In the genomic region with DNA sequence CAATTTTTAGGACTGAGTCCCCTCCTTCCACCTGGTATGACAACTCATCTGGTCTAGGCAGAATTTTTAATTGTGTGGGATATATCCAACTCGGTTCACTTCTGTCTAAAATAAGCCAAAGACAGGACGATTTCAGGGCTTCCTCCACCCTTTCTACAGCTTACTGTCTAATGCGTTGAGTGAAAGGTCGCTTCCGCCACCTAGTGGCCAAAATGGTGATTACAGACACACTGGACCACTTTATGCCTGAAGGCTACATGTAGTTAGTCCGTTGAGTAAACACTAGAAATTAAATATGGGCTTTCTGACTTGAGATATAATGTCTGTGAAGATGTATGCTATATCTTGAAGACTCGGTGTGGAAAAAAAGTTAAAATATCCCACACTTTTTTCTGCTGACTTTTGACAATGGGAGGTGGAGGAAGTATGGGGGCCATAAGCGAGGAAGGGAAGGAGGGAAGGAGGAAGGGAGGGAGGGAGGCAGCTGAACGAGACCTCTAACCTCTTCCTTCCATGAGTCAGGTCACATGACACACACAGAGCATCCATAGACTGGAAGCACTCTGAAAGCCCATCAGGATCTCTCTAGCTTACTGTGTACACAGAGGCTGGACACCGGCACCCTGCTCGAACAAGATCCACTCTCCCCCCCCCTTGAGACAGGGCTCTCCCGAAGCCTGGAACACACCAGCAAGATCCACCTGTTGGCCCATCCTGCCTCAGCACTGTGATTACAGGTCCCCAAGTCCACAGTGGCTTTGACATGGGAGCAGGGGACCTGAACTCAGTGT, we compare ENCODE assay signal across 9 mouse cellular contexts. TPM values are rescaled to one million over a fixed set of nuclear protein-coding genes. Genes with fewer than 3 reads are reported as not detected.
DNase-seq lines count a peak whose midpoint lies in the region; ATAC-seq and TF ChIP-seq lines count a peak whose summit lies in the region.
"Had no signal": no experiment of that assay in that cellular context is flagged by ENCODE, and none has a peak within 500 bp of the region (broad histone marks: within the 10 kb centered on the region; RNA-seq: fewer than 3 reads in every experiment).

No protein-coding gene starts in this region.

- H3K27ac ChIP-seq in bone marrow, adult 2 months (ENCODE audit: control insufficient read depth, insufficient read depth, low read depth, low read length, poor library complexity): no peak overlapping the region
- H3K27ac ChIP-seq in heart, postnatal 0 days (ENCODE audit: low read depth): no peak overlapping the region
- H3K27ac ChIP-seq in liver, embryonic 15.5 days (replicated peaks): no peak overlapping the region
- no peak overlapping the region for H3K27ac ChIP-seq in neural tube, embryonic 13.5 days (replicated peaks)
- H3K27ac ChIP-seq: embryonic facial prominence, embryonic 12.5 days had no signal

- no peaks in the 10 kb centered on the region for H3K27me3 ChIP-seq in C2C12 (ENCODE audit: control insufficient read depth, insufficient read depth, insufficient read length)
- H3K27me3 ChIP-seq in heart, postnatal 0 days (ENCODE audit: control insufficient read depth, insufficient read depth, low read length): no peaks in the 10 kb centered on the region
- no peaks in the 10 kb centered on the region for H3K27me3 ChIP-seq in liver, embryonic 15.5 days
- no peaks in the 10 kb centered on the region for H3K27me3 ChIP-seq in neural tube, embryonic 13.5 days
- H3K27me3 ChIP-seq: embryonic facial prominence, embryonic 12.5 days had no signal

- H3K79me2 ChIP-seq in C2C12 (ENCODE audit: control insufficient read depth, insufficient read depth): no peaks in the 10 kb centered on the region

- peak; percentile 62 for DNase-seq in heart, postnatal 0 days (ENCODE audit: low spot score)
- DNase-seq in kidney, postnatal 36 days: peak; percentile 80 to 93
- peak; percentile 94 for DNase-seq in testis, postnatal 10 days (ENCODE audit: low spot score)

- TF ChIP-seq CTCF in C2C12 (IDR thresholded peaks at IDR 0.05; ENCODE audit: control insufficient read depth, insufficient read depth, insufficient read length): peak; percentile 61
- peak; percentile 68 for TF ChIP-seq CTCF in bone marrow, adult 2 months (IDR thresholded peaks at IDR 0.05; ENCODE audit: control insufficient read depth, insufficient read depth, low read length)
- TF ChIP-seq CTCF in heart, postnatal 0 days (IDR thresholded peaks at IDR 0.05; ENCODE audit: low read depth): peak; percentile 96

- no peaks in the 10 kb centered on the region for H3K4me1 ChIP-seq in bone marrow, adult 2 months (ENCODE audit: control insufficient read depth, insufficient read depth, low read length)
- no peaks in the 10 kb centered on the region for H3K4me1 ChIP-seq in heart, postnatal 0 days (ENCODE audit: control insufficient read depth, insufficient read depth)
- H3K4me1 ChIP-seq in liver, embryonic 15.5 days (replicated peaks): 0 out of 2 replicates have a peak, but pooled peaks cover 3% of the 10 kb centered on the region
- H3K4me1 ChIP-seq in neural tube, embryonic 13.5 days (replicated peaks): no peaks in the 10 kb centered on the region

- H3K4me2 ChIP-seq in heart, postnatal 0 days (ENCODE audit: low read depth, low read length): no peak overlapping the region
- H3K4me2 ChIP-seq in liver, embryonic 15.5 days: no peak overlapping the region
- H3K4me2 ChIP-seq in neural tube, embryonic 13.5 days: no peak overlapping the region
- H3K4me2 ChIP-seq: embryonic facial prominence, embryonic 12.5 days had no signal

- peaks cover 11% of the 10 kb centered on the region for H3K36me3 ChIP-seq in C2C12 (ENCODE audit: control insufficient read depth, insufficient read depth)
- H3K36me3 ChIP-seq in heart, postnatal 0 days (replicated peaks; ENCODE audit: control insufficient read depth, insufficient read depth, low read length): no peaks in the 10 kb centered on the region; the same call in 1 of the 2 replicates
- peaks cover 39% of the 10 kb centered on the region for H3K36me3 ChIP-seq in liver, embryonic 15.5 days (replicated peaks)
- no peaks in the 10 kb centered on the region; the same call in 1 of the 2 replicates for H3K36me3 ChIP-seq in neural tube, embryonic 13.5 days

- TF ChIP-seq POLR2A in bone marrow, adult 2 months (IDR thresholded peaks at IDR 0.05; ENCODE audit: borderline replicate concordance, control insufficient read depth, low read depth, low read length): no peak

- H3K9me3 ChIP-seq in heart, postnatal 0 days (replicated peaks; ENCODE audit: control insufficient read depth, low read length): no peaks in the 10 kb centered on the region
- H3K9me3 ChIP-seq in liver, embryonic 15.5 days (replicated peaks): no peaks in the 10 kb centered on the region
- no peaks in the 10 kb centered on the region for H3K9me3 ChIP-seq in neural tube, embryonic 13.5 days

- H3K9ac ChIP-seq in heart, postnatal 0 days (replicated peaks; ENCODE audit: low read depth, low read length): no peak overlapping the region
- H3K9ac ChIP-seq in liver, embryonic 15.5 days: no peak overlapping the region
- H3K9ac ChIP-seq in neural tube, embryonic 13.5 days: no peak overlapping the region
- H3K9ac ChIP-seq: embryonic facial prominence, embryonic 12.5 days had no signal

- peak; percentile 77 for ATAC-seq in erythroblast, adult 5-6 weeks (replicated peaks; ENCODE audit: low FRiP score, poor library complexity, severe bottlenecking)
- peak; percentile 69 for ATAC-seq in heart, postnatal 0 days (ENCODE audit: insufficient read depth, low read depth)
- ATAC-seq in liver, embryonic 15.5 days (ENCODE audit: insufficient read depth): peak; percentile 47; the same call in 1 of the 2 replicates
- peak; percentile 81 for ATAC-seq in neural tube, embryonic 13.5 days (ENCODE audit: low read depth)

- no peak overlapping the region for H3K4me3 ChIP-seq in C2C12 (ENCODE audit: insufficient read depth, poor library complexity, severe bottlenecking)
- H3K4me3 ChIP-seq in bone marrow, adult 2 months (replicated peaks; ENCODE audit: control insufficient read depth, low read depth, low read length): no peak overlapping the region
- no peak overlapping the region for H3K4me3 ChIP-seq in heart, postnatal 0 days (ENCODE audit: low read depth, low read length)
- H3K4me3 ChIP-seq in liver, embryonic 15.5 days (replicated peaks): no peak overlapping the region
- no peak overlapping the region for H3K4me3 ChIP-seq in neural tube, embryonic 13.5 days
- H3K4me3 ChIP-seq: embryonic facial prominence, embryonic 12.5 days had no signal

- no peaks in the 10 kb centered on the region for H3K79me3 ChIP-seq in C2C12 (ENCODE audit: low read depth)

- no peak overlapping the region for H3ac ChIP-seq in C2C12 (ENCODE audit: control insufficient read depth, insufficient read length, low read depth)

- TF ChIP-seq EP300 in heart, postnatal 0 days (IDR thresholded peaks at IDR 0.05; ENCODE audit: low read depth): no peak

- WGBS in bone marrow, adult 2 months: 24% methylated on average over 12 of the region's 12 CpGs
- WGBS in heart, postnatal 0 days: 31% methylated on average over 12 of the region's 12 CpGs
- 28% methylated on average over 12 of the region's 12 CpGs for WGBS in liver, embryonic 15.5 days (ENCODE audit: insufficient replicate concordance)
- WGBS in neural tube, embryonic 13.5 days: 31% methylated on average over 12 of the region's 12 CpGs

TF ChIP-seq in C2C12, 6 proteins besides CTCF, POLR2A, EP300 and RAD21:
- TF ChIP-seq USF1 (IDR thresholded peaks at IDR 0.05; ENCODE audit: low read depth) (no peak), MAX (IDR thresholded peaks at IDR 0.05) (no peak), MYOD1 (IDR thresholded peaks at IDR 0.05; ENCODE audit: control insufficient read depth, insufficient read length, low read depth) (no peak)

RNA-seq across cellular contexts. Expression of gene Slit1, which starts 20.6 kb away (rescaled TPM):
- not detected for polyA plus RNA-seq in C2C12 (2012; fragmentation: generic; extraction: Trizol)
- 0.50 and 2.7 TPM in 2 replicates for polyA plus RNA-seq in bone marrow, adult 2 months (2011; ENCODE audit: insufficient read depth, insufficient read length, low replicate concordance, missing spikeins)
- 0.42 TPM in 1 of 2 replicates, not detected in the other for total RNA-seq in erythroblast, adult 5-6 weeks (2015; ENCODE audit: low replicate concordance)
- total RNA-seq in erythroblast, adult 5-6 weeks (2017; ENCODE audit: low replicate concordance): 0.14 and 0.51 TPM in 2 replicates
- 0.61 TPM in 1 of 2 replicates, not detected in the other for total RNA-seq in heart, postnatal 0 days (2014; rRNA removed; ENCODE audit: low replicate concordance)
- 0.10 TPM in 1 of 2 replicates, not detected in the other for polyA plus RNA-seq in heart, postnatal 0 days (2015; fragmentation: Nextera tagmentation; extraction: Ambion mirVana)
- 0.05 TPM in 2 replicates for polyA plus RNA-seq in liver, embryonic 15.5 days (2015; fragmentation: Nextera tagmentation; extraction: Ambion mirVana)
- polyA plus RNA-seq in neural tube, embryonic 13.5 days (2015; fragmentation: Nextera tagmentation; extraction: Ambion mirVana): 34.2 and 35.8 TPM in 2 replicates

RNA-seq across cellular contexts. Expression of gene Arhgap19, which starts 37.8 kb away (rescaled TPM):
- 8.9 TPM for polyA plus RNA-seq in C2C12 (2012; fragmentation: generic; extraction: Trizol)
- 25.5 and 26.6 TPM in 2 replicates for polyA plus RNA-seq in bone marrow, adult 2 months (2011; ENCODE audit: insufficient read depth, insufficient read length, low replicate concordance, missing spikeins)
- total RNA-seq in erythroblast, adult 5-6 weeks (2015; ENCODE audit: low replicate concordance): 17.5 and 28.6 TPM in 2 replicates
- 28.1 and 28.3 TPM in 2 replicates for total RNA-seq in erythroblast, adult 5-6 weeks (2017; ENCODE audit: low replicate concordance)
- total RNA-seq in heart, postnatal 0 days (2014; rRNA removed; ENCODE audit: low replicate concordance): 11.1 and 13.2 TPM in 2 replicates
- 2.4 and 2.7 TPM in 2 replicates for polyA plus RNA-seq in heart, postnatal 0 days (2015; fragmentation: Nextera tagmentation; extraction: Ambion mirVana)
- polyA plus RNA-seq in liver, embryonic 15.5 days (2015; fragmentation: Nextera tagmentation; extraction: Ambion mirVana): 26.6 and 29.4 TPM in 2 replicates
- polyA plus RNA-seq in neural tube, embryonic 13.5 days (2015; fragmentation: Nextera tagmentation; extraction: Ambion mirVana): 6.2 and 7.6 TPM in 2 replicates
